Mouse (Mus musculus) embryonic fibroblast, embryonic 13.5 days (primary cell): ENCODE measurements around the gene Arl15.

Source experiments
- CTCF ChIP-seq: IDR thresholded peaks from 2 replicates; pipeline ENCODE4 v1.5.1; 2011; ENCODE audit warnings: mild to moderate bottlenecking, control low read depth, low read length, moderate library complexity, borderline replicate concordance; ENCODE audit not compliant: insufficient read depth
- POLR2A ChIP-seq: IDR thresholded peaks from 2 replicates; pipeline ENCODE4 v1.6.1; 2011; ENCODE audit warnings: low read depth, mild to moderate bottlenecking, control low read depth, low read length, moderate library complexity

DNA sequence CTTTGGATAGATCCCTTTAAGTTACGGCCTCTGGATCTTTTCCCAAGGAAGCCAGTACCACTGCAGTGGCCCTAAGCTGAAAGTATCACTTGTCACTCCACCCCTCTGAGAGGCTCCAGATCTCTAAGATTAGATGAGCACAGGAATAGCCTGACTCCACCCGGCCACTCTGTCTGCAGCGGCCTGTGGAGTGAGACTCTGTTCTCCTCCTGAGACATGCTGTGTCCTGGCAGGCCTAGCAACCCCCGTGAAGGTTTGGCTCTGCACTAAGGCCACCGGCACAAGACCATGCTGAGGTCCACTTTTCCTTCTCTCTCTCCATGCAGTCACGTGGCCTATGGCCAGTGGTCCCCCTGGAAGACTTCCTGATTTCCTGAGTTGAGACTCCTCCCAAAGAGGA lies 200.3 kb downstream of the Arl15 start:
- TF ChIP-seq CTCF (no peak), POLR2A (no peak)
